Mouse (Mus musculus): ENCODE data around the gene Casq1. TPM values are rescaled to one million over a fixed set of nuclear protein-coding genes. Genes with fewer than 3 reads are reported as not detected.

The Casq1 gene
- polyA plus RNA-seq, 1 experiment from 2014 or later, result 0.99 TPM

GRCm38 (mm10) chr1:172162959-172163358 lies 56.7 kb downstream of the Casq1 start:
- 91% methylated on average over 6 of the region's 6 CpGs for WGBS
- Histone ChIP-seq H3K27me3 (ENCODE audit: poor library complexity, severe bottlenecking) (no peaks in the 10 kb centered on the region), H3K27ac (no peak overlapping the region), H3K36me3 (replicated peaks) (peaks cover 38% of the 10 kb centered on the region), H3K9me3 (no peaks in the 10 kb centered on the region), H3K4me3 (no peak overlapping the region), H3K4me1 (peaks cover 16% of the 10 kb centered on the region)
- no peak for DNase-seq (ENCODE audit: extremely low spot score, low spot score)

GRCm38 (mm10) chr1:172162009-172162408 lies 57.7 kb downstream of the Casq1 start:
- no peak overlapping the region for H3K4me3 ChIP-seq
- H3K36me3 ChIP-seq (replicated peaks), result peaks cover 32% of the 10 kb centered on the region
- H3K27ac ChIP-seq, result no peak overlapping the region
- peaks cover 11% of the 10 kb centered on the region for H3K4me1 ChIP-seq
- DNase-seq (ENCODE audit: extremely low spot score, low spot score), result no peak
- no peaks in the 10 kb centered on the region for H3K27me3 ChIP-seq (ENCODE audit: poor library complexity, severe bottlenecking)
- WGBS, result 90% methylated on average over 1 of the region's 1 CpGs
- no peaks in the 10 kb centered on the region for H3K9me3 ChIP-seq

GRCm38 (mm10) chr1:172160508-172160907 lies 59.2 kb downstream of the Casq1 start:
- Histone ChIP-seq H3K27me3 (ENCODE audit: poor library complexity, severe bottlenecking) (no peaks in the 10 kb centered on the region), H3K4me1 (peaks cover 11% of the 10 kb centered on the region), H3K27ac (no peak overlapping the region), H3K4me3 (no peak overlapping the region), H3K36me3 (replicated peaks) (peaks cover 32% of the 10 kb centered on the region), H3K9me3 (no peaks in the 10 kb centered on the region)
- DNase-seq (ENCODE audit: extremely low spot score, low spot score), result no peak

GRCm38 (mm10) chr1:172159970-172160369 lies 59.7 kb downstream of the Casq1 start:
- peaks cover 32% of the 10 kb centered on the region for H3K36me3 ChIP-seq (replicated peaks)
- 92% methylated on average over 4 of the region's 4 CpGs for WGBS

More at GRCm38 (mm10) chr1:172159970-172160369, 59.7 kb downstream of the Casq1 start:
- H3K27ac ChIP-seq, result no peak overlapping the region
- DNase-seq (ENCODE audit: extremely low spot score, low spot score), result no peak
- no peaks in the 10 kb centered on the region for H3K27me3 ChIP-seq (ENCODE audit: poor library complexity, severe bottlenecking)
- no peaks in the 10 kb centered on the region for H3K9me3 ChIP-seq
- H3K4me1 ChIP-seq, result peaks cover 11% of the 10 kb centered on the region
- H3K4me3 ChIP-seq, result no peak overlapping the region

Other genes starting within 250 kb of the Casq1 start
- 40.6 and 41.7 TPM in 2 replicates for gene Vangl2, start 191.4 kb downstream of the Casq1 start, polyA plus RNA-seq (2016; fragmentation: Nextera tagmentation; extraction: Ambion mirVana)
- 1.6 and 2.7 TPM in 2 replicates for gene Nhlh1, start 162.3 kb downstream of the Casq1 start, polyA plus RNA-seq (2016; fragmentation: Nextera tagmentation; extraction: Ambion mirVana)
- gene Copa, start 137.3 kb downstream of the Casq1 start, polyA plus RNA-seq (2016; fragmentation: Nextera tagmentation; extraction: Ambion mirVana), result 176 TPM in 2 replicates
- gene Ncstn, start 137.1 kb downstream of the Casq1 start, polyA plus RNA-seq (2016; fragmentation: Nextera tagmentation; extraction: Ambion mirVana), result 91.6 and 95.3 TPM in 2 replicates
- 153 and 159 TPM in 2 replicates for gene Pex19, start 93.1 kb downstream of the Casq1 start, polyA plus RNA-seq (2016; fragmentation: Nextera tagmentation; extraction: Ambion mirVana)
- gene Dcaf8, start 71.8 kb downstream of the Casq1 start, polyA plus RNA-seq (2016; fragmentation: Nextera tagmentation; extraction: Ambion mirVana), result 132 and 138 TPM in 2 replicates
- gene Pea15a, start 13.1 kb downstream of the Casq1 start, polyA plus RNA-seq (2016; fragmentation: Nextera tagmentation; extraction: Ambion mirVana), result 282 and 292 TPM in 2 replicates
- not detected in 2 replicates for gene Atp1a4, start 38.5 kb upstream of the Casq1 start, polyA plus RNA-seq (2016; fragmentation: Nextera tagmentation; extraction: Ambion mirVana)
- gene Igsf8, start 41.8 kb upstream of the Casq1 start, polyA plus RNA-seq (2016; fragmentation: Nextera tagmentation; extraction: Ambion mirVana), result 53.0 and 55.4 TPM in 2 replicates
- gene Atp1a2, start 78.2 kb upstream of the Casq1 start, polyA plus RNA-seq (2016; fragmentation: Nextera tagmentation; extraction: Ambion mirVana), result 0.86 and 2.0 TPM in 2 replicates
- 0.17 and 0.43 TPM in 2 replicates for gene Kcnj9, start 109.5 kb upstream of the Casq1 start, polyA plus RNA-seq (2016; fragmentation: Nextera tagmentation; extraction: Ambion mirVana)
- 0.46 and 0.47 TPM in 2 replicates for gene Kcnj10, start 121.3 kb upstream of the Casq1 start, polyA plus RNA-seq (2016; fragmentation: Nextera tagmentation; extraction: Ambion mirVana)
- gene Pigm, start 156.7 kb upstream of the Casq1 start, polyA plus RNA-seq (2016; fragmentation: Nextera tagmentation; extraction: Ambion mirVana), result 10.6 and 10.8 TPM in 2 replicates

Measured in forebrain, embryonic 10.5 days (tissue).